Mouse (Mus musculus) adipocyte (in vitro differentiated cells): ENCODE measurements around the gene Pou6f1.
"Not testable (repeated sequence)": the region's sequence is repeated elsewhere in the genome, so short reads cannot be mapped to it uniquely, and the experiment has no call there.

Experiments
- DNase-seq: peaks from one replicate; pipeline ENCODE4 v3.0.0-alpha.2; 2016; ENCODE audit warnings: low spot score

The Pou6f1 gene

DNA sequence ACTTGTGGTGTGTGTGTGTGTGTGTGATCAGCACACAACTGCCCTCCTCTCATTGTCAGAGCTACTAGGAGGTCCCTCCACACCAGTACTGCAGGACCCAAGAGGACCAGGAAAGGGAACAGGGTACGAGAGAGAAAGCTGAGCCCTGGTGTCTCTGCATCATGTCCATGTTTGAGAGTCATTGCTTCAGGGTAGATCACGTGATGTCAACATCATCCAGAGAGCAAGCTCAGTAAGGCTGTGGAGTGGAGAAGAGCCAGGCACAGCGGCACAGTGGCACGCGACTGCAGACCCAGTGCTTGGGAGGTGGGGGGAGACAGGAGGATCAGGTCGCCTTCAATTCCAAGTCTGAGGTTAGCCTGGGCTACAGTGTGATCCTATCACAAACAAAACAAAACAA lies 23.4 kb downstream of the Pou6f1 start:
- DNase-seq = no peak

DNA sequence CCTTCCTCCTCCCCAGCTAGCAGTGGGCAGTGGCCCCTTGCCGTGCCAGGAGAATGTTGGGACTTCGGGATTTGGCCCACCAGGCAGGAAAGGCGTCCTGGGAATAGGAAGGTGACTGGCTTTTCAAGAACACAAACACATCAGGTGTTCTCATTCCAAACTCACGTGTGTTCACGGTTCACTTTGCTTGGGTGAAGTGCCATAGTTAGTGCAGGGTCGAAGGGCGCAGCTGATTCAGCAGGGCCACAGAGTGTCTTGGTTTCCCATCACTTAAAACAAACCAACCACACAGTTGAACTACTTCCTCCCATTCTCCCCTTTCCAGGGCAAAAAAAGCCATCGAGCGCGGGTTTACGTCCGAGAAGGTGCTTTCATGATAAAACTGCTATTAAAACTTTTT lies 24.4 kb downstream of the Pou6f1 start:
- DNase-seq = no peak

DNA sequence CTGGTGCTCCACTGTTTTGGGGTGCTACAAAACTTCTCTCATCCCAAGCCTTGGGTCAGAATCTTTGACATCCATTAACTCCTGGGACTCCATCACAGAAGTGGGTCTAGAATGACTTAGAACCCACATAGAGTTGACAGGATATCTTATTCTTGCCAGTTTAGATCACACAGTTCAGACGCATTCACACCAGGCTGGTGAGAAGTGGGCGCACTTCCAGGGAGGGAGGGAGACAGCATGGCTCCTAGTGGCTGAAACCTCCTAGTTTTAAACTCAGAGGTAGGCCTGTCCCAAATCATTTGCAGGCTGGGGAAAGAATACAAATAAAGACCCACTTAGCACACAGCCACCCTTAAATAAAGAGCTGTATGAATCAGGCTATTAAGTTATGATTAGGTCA lies 25.4 kb downstream of the Pou6f1 start:
- peak; percentile 72 for DNase-seq

DNA sequence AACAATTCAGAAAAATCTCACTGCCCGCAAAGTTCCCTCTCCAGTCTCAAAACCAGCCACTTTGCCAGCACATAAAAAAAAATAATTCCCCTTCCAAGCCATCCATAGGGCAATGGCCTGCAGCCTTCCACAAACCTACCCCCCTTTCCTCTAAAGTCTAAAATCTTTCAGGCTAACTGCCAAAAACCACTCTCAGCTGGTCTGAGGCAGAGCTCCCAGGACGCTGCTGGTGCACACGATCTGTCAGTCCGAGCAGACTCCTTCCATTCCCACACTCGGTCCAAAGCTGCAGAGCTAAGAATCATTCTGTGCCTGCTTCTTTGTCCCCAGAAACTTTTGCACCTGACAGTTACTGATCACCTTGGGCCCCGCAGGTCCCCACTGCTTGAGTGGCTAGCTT lies 25.8 kb downstream of the Pou6f1 start:
- peak; percentile 87 for DNase-seq

DNA sequence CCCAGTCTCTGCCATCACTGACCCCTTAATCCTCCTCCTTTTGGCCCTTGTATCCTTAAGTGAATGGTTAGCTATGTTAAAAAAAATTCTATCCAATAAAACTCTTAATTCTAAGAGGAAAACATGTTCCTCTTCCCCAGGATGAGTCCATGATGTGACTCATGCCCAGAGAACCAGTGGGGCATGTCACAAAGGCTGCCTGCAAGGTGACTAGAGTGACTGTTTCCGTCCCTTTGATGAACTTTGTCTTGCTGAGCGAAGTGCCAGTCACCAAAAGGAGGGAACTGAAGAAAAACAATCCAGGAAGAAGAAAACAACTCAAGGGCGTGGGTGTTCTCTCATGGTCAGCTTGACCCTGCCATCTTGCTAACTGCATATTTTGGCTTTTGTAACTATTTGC lies 30.5 kb downstream of the Pou6f1 start:
- no peak for DNase-seq

DNA sequence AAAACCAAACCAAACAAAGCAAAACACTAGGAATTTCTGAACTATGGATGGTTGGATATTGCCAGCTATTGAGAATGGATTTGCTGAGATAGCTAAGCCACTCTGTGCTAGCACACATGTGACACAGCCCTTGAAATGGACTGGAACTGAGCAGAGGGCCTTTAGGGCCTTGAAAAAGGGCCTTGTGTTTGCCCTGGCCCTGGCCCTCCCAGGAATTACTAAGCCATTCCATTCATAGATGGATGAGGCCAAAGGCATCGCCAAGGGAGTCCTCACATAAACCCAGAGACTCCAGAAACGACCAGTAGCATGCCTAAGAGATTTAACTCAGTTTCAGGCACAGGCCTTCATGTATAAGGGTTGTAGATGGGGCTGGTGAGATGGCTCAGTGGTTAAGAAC lies 33.3 kb downstream of the Pou6f1 start:
- no peak for DNase-seq

DNA sequence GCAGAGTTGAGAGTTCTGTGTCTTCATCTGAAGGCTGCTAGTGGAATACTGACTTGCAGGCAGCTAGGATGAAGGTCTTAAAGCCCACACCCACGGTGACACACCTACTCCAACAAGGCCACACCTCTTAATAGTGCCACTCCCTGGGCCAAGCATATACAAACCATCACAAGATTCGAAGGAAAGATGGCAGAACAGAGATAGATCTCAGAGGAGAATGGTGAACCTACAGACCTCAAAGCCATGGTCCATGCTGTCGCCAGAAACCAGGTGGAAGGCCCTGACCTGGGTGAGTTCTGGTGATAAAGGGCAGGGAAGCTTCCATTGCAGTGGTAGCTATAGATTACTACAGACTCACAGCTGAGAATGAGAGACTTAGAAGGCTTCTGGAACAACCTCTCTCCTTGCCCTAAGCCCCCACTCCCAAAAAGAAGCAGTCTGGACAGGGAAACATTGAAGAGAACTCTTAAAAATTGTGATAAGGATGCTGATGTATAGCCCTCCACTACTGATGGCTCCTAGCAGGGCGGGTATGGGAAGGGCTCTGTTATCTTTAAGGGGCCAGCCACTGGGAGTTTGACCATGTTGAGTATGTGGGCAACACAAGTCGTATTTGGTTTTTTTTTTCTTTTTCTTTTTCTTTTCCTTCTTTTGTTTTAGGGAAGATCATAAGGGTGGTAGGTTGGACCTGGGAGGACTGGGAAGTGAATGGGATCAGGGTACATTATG lies 41.9 kb downstream of the Pou6f1 start:
- DNase-seq = no peak

DNA sequence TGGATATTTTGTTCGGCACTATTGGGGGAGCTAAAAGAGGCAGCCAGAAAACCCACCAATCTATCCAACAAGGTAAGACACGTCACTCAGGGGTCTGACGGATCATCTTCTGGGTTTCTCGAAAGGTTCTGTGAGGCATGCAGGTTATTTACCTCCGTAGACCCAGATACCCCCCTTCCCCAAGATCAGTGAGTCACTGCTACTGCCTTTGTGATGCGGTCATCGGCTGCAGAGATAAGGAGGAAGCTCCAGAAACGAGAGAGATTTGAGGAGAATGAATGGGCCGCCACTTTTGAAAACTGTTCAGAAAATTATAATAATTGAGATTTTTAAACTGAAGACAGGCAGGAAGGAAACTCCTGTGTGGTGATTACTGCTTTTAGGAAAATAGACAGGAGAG lies 43.4 kb downstream of the Pou6f1 start:
- DNase-seq = no peak

DNA sequence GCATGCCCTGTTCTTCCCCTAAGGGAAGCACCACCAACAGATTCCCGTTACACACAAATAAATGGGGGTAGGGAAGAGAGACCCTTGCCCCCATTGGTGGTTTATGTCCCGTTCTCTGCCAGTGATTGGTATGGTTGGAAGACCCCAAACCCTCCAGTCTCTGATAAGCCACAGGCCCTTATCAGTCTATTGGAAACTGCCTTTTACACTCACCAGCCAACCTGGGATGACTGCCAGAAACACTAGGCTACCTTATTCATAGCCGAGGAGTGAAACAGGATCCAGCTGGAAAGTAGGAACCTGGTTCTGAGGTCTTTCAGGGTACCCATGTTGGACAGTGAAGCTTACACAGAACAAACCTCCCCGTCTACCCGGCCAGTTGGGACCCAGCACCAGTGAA lies 43.8 kb downstream of the Pou6f1 start:
- no peak for DNase-seq

DNA sequence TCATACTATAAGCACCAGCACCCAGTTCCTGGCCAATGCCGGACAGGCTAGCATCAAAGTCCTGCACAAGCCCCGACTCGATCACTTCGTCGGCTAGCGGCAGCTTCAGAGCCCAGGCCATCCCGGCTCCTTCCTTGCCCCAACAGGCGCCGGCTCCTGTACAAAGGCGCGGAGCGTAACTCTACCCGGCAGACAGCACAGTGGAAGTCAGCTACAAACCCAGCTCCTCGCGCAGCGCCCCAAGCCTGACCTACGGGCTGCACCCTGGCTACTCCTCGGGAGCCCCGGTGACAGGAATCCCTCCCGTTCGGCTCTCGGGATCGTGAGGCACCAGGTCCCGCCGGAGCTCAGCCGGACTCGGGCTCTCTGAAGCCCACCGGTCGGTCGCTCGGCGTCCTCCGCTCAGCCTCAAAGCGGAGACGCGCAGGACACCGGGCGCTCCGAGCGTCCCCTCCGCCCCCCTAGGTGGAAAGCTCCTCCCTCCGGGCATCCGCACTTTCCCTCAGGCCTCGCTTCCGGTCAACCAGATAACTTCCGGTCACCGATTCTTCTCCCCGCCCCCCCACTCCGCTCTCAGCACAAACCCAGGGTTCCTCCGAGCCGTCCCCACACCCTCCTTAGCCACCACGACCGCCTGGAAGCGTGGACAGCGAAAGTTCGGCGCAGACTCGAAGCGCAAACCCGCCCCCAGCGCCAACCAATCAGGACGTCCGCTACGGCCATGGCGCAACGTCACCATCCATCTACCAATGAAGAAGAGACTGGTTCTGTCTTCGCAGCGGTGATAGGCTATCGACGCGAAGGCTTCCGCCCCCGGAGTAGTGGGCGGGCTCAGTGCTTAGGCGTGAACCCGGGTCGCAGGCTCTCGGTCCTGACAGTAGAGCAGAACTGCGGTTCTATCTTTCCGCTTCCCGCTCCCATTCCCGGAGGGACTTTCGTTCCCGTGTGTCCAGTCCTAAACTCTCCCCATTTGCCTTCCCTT lies 48.2 kb downstream of the Pou6f1 start, which contains the start of gene Tfcp2:
TSS of gene Tfcp2 (minus strand) at position 683 of the 982 bp plus-strand sequence.
- DNase-seq = peak; percentile 99

DNA sequence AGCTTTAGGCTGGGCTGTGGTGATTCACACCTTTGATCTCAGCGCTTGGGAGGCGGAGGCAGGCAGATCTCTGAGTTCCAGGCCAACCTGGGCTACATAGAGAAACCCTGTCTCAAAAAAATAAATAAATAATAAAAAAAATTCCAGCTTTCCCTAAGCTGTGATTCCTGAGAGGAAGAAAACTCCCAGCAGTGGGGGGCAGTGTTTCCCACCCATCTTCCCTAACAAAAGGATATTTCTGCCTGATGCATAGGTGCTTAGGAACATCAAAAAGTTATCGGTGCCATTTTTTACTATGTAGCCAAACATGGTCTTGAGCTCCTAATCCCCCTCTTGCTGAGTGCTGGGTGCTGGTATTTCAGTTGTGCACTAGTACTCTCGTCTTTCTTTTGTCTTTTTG lies 49.5 kb downstream of the Pou6f1 start:
- no peak for DNase-seq

DNA sequence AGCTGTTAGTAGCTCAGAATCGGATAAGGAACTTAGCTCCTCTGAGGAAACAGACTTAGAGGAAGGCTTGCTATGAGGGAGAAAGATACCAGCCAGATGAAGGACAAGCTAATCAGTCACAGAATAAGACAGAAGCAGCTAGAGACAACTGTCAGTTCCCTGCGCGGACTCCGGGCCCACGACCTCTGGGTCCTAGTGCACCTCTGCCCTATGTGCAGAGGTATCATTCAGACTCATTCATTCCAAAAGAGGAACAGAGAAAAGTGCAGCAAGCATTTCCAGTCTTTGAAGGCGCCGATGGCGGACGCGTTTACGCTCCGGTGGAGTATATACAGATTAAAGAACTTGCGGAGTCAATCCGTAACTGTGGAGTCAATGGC lies 56.1 kb downstream of the Pou6f1 start:
- not testable (repeated sequence) for DNase-seq

DNA sequence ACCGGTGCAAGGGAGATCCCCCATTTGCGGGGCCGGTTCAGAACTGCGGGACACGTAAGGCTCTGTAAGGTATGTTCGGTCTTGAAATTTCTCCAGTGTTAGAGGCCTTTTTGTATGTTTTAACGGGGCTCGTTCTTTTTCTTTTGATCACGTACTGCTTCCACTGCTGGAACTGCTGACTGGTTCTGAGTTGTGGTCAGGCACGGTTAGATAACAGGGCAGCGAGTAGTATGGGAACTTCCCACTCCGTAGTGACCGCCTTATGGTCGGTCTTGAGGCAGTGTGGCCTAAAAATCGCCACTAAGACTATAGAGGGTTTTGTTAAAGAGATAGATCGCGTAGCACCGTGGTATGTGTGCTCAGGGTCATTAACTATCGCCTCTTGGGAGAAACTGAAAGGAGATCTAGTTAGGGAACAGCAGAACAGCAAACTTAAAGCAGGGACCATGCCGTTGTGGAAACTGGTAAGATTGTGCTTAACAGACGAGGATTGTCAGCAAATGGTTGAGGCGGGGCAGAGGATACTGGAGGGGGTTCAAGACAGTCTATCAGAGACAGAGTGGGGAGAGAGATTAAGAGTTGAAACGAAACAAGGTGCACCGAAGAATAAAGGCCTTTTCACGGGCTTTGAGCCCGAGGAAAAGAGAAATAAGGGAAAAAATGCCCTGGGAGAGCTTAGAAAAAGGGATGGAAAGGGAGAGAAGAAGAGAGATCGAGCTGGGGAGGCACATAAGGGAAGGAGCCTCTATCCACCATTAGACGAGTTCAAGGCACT lies 56.7 kb downstream of the Pou6f1 start:
- not testable (repeated sequence) for DNase-seq

DNA sequence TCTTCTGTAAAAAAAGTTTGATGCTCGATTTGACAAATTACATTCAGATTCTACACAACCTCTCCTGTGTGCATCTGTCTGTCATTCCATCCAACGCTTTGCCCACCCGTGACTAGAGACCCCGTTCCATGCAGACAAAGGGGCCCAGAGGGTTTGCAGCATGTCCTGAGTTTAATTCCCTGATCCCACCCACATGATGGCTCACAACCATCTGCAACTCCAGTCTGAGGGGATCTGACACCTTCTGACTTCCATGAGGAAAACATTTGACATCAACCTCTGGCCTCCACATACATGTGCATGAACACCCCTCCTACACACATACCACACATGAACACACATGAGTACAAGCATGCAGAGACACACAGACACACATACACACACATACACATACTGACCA lies 58.4 kb downstream of the Pou6f1 start:
- DNase-seq = no peak

DNA sequence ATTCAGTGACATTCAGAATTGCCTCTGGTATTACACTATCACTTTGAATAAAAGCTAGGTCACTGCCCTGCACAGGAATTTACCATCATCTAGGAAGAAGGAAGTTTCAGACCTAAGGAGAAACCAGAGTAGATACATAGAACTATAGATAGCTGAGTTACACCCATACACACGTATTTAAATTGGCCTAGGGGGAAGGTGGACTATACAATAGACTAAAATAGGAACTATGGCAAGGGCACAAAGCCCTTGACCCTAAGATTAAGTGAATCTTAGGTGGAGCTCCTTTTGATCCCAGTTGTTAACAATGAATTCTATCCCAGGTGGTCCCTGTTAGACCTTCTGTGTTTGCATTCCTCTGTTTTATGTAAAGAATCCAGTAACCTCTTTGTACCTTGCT lies 58.8 kb downstream of the Pou6f1 start:
- not testable (repeated sequence) for DNase-seq

DNA sequence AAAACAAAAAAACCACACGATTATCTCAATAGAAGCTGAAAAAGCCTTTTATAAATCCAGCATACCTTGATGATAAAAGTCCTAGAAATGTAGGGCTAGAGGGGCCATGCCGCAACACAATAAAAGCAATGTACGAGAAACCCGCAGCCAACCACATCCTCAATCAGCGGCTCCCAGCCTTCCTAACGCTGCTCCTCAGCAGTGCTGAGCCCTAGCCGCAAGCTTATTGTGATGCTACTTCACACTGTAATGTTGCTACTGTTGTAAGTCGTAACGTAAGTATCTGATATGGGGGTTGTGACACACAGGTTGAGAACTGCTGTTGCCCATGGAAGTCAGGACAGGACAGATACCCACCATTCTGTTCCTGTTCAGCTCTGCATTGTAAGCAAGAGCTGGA lies 60.4 kb downstream of the Pou6f1 start:
- no peak for DNase-seq

DNA sequence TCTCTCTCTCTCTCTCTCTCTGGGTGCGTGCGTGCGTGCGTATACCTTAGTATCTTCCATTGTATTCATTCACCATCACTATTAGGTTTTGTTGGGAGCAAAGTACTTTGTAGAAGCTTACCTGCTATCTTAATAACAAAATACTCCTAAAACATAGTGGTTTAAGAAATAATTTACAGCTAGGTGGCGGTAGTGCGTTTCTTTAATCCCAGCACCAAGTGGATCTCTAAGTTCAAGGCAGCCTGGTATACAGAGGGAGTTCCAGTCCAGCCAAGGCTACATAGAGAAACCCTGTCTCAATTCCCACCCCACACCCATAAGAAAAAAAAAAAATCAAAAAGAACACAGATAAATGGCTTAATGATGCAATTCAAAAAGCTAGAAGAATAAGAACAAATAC lies 61.9 kb downstream of the Pou6f1 start:
- peak; percentile 62 for DNase-seq

DNA sequence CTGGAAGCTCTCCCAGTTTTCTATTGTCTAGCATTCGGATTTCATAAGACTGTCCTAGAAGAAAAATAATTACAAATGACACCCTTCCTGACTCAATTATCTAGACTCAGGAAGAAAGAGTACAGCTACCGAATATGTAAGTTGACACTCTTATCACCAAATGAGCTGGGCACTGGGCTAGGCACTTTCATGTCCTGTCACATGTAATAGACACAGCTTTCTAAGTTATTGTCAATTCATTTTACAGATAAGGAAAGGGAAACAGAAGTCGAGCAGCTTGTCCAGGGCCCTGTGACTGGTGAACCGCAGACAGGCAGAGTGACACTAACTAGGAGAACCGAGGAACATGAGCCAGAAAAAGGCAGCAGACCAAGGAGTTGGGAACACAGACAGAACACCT lies 71.9 kb downstream of the Pou6f1 start:
- DNase-seq = no peak

DNA sequence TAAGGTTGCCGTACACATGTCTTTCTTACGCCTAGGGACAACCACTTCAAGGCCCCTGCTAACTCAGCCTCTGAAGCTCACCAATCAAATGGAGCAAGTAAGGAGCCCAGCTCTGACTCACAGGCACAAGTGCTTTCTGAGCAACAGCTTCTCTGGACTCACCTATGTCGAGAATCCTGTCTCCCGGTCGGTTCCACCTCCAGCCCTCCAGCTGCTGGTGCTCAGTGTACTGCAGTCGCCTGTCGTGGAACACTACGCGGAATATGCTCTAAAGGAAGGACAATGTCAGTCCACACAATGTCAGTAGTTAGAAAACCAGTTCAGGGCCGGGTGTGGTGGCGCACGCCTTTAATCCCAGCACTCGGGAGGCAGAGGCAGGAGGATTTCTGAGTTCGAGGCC lies 74.4 kb downstream of the Pou6f1 start:
- no peak for DNase-seq
